Mouse (Mus musculus): ENCODE data around the gene Rasgef1a. TPM values are rescaled to one million over a fixed set of nuclear protein-coding genes. Genes with fewer than 3 reads are reported as not detected.
A peak's percentile ranks its signal among the peaks of the same experiment; 100 is the strongest.

Rasgef1a gene
- total RNA-seq, 2 experiments from 2014 or later, result 0.29 to 0.30 TPM

- no peak for DNase-seq (ENCODE audit: low spot score in 2 of 2)
Measured at GRCm38 (mm10) chr6:118126577-118126976, 115.3 kb downstream of the Rasgef1a start.

- DNase-seq (ENCODE audit: low spot score in 2 of 2), result no peak
Measured at GRCm38 (mm10) chr6:118127198-118127597, 116.0 kb downstream of the Rasgef1a start.

GRCm38 (mm10) chr6:118127827-118128487 is 116.7 kb downstream of the Rasgef1a start:
- no peak for DNase-seq (ENCODE audit: low spot score in 2 of 2)

- DNase-seq (ENCODE audit: low spot score in 2 of 2), result no peak
Measured at GRCm38 (mm10) chr6:118130022-118130421, 118.8 kb downstream of the Rasgef1a start.

- no peak for DNase-seq (ENCODE audit: low spot score in 2 of 2)
Measured at GRCm38 (mm10) chr6:118134461-118134860, 123.2 kb downstream of the Rasgef1a start.

- DNase-seq (ENCODE audit: low spot score in 2 of 2), result no peak
Measured at GRCm38 (mm10) chr6:118137148-118137547, 125.9 kb downstream of the Rasgef1a start.

- peak; percentile 98 for DNase-seq (ENCODE audit: low spot score in 2 of 2)
Measured at GRCm38 (mm10) chr6:118138731-118139709, 127.8 kb downstream of the Rasgef1a start, which contains the start of gene Csgalnact2. Gene Csgalnact2 (minus strand): TSS chr6:118139140.

GRCm38 (mm10) chr6:118140961-118141360 is 129.7 kb downstream of the Rasgef1a start:
- DNase-seq (ENCODE audit: low spot score in 2 of 2), result no peak

Small RNA genes lying within 50 kb of the gene (microRNA-seq; reads per million reads assigned to microRNA genes)
- 0 to 0.47 reads per million in 2 experiments for gene Mir7044 (ENCODE audit: borderline number of aligned reads in 2 of 2)

Other genes with a start within 250 kb of the Rasgef1a start
- 10 to 100 TPM; 29.2 to 29.5 TPM for gene Zfp637, start 170.3 kb upstream of the Rasgef1a start, total RNA-seq (2021)
- gene Zfp239, start 149.3 kb upstream of the Rasgef1a start, total RNA-seq (2021), result 1 to 10 TPM; 2.6 to 3.0 TPM
- 100 to 1,000 TPM; 317 to 377 TPM for gene Hnrnpf, start 111.1 kb upstream of the Rasgef1a start, total RNA-seq (2021)
- gene Fxyd4, start 73.7 kb upstream of the Rasgef1a start, total RNA-seq (2021), result not detected
- gene Csgalnact2, start 127.7 kb downstream of the Rasgef1a start, total RNA-seq (2021), result 10 to 100 TPM; 15.9 to 17.4 TPM
- gene Ret, start 186.3 kb downstream of the Rasgef1a start, total RNA-seq (2021), result 1 to 10 TPM; 1.9 to 4.3 TPM

All from adrenal gland, adult 18-20 months (tissue).